Mouse (Mus musculus) T-helper 17 cell (primary cell): ENCODE results near the gene Gm28308.

ENCODE experiments used
- in situ Hi-C, 2 experiments: fragments of 300-600 bp; cut with MboI, MseI; formaldehyde crosslinking; loops; 1 replicate in 1 of 2; 2 replicates in 1 of 2; pipeline ENCODE4 v1.15.1; 2025; ENCODE audit warnings: high pct_unique_total_duplicates in 2 of 2

Gene Gm28308

DNA sequence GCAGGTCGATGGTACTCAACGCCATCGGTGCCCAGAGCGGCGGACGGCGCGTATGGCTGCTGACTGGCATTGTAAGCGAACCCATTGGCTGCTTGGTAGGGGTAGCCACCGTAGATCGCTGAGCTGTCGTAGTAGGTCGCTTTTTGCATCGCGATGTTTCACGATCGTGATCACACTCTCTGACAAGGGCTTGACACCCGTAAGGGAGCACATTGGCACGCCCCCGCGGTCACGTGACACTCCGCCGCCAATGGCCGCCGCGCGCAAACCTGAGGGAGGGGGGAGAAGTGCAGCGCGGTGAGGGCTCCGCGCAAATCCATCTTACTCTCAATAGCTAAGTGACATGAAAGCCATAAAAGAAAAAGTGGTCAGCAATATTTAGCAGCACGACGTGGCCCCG lies 40.6 kb downstream of the Gm28308 start:
- in situ Hi-C loops: loop anchor here in 1 of 2 experiments (10.0 kb wide), 1 partner anchor 1132 kb away; no protein-coding TSS in a partner anchor

DNA sequence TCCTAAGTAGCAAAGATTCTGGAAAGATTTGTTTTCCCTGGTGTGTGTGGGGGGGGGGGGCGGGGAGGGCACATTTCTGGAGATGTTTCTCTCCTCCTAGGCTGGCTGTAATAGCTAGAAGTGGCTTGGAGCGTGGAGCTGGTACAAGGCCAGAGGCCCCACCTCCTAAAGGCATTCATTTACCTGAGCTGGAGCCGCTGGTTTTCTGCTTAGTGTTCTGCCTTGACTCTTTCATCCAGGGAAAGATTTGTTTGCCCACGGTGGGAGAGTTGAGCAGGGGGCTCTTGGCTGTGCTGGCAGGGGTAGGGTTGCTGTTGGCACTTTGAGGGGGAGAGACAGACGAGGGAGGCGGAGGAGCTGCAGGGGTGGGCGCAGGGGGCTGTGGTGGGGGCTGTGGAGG lies 41.2 kb downstream of the Gm28308 start:
- in situ Hi-C loops: loop anchor here in 1 of 2 experiments (10.0 kb wide), 1 partner anchor 1133 kb away; no protein-coding TSS in a partner anchor

DNA sequence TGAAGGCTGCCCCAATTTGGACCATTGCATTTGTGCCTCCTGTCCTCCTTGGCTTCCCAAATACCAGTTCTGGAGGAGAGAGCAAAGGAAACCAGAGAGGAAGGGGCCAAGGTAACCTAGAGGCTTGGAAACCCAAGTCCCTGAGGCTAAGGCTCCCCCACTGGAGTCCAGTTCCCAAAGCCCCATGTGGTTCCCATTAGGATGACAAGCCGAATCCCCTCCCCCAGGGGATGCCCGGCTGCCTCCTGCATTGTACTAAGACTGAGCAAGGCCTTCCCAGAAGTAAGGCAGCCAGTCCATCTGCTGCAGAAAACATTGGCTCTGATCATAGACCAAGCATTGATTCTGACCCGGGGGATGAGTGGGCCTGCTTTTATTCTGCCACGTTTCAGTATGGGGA lies 41.8 kb downstream of the Gm28308 start:
- in situ Hi-C loops: loop anchor here in 1 of 2 experiments (10.0 kb wide), 1 partner anchor 1133 kb away; no protein-coding TSS in a partner anchor

DNA sequence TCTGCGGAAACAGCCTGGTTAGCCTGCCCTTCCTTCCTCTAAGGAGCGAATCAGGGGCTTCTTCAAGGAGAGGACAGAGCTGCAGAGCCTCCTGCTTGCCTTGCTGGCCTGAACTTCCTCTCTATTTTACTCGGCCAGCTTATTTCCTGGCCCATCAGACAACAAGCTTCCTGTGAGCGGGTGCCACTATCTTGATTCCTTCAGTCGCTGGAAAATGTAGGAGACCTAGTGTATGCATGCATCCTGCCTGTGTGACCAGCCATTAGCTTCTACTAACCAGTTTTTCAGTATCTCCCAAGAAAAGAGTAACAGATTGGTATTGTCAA lies 42.3 kb downstream of the Gm28308 start:
- in situ Hi-C loops: loop anchor here in 1 of 2 experiments (10.0 kb wide), 1 partner anchor 1134 kb away; no protein-coding TSS in a partner anchor

DNA sequence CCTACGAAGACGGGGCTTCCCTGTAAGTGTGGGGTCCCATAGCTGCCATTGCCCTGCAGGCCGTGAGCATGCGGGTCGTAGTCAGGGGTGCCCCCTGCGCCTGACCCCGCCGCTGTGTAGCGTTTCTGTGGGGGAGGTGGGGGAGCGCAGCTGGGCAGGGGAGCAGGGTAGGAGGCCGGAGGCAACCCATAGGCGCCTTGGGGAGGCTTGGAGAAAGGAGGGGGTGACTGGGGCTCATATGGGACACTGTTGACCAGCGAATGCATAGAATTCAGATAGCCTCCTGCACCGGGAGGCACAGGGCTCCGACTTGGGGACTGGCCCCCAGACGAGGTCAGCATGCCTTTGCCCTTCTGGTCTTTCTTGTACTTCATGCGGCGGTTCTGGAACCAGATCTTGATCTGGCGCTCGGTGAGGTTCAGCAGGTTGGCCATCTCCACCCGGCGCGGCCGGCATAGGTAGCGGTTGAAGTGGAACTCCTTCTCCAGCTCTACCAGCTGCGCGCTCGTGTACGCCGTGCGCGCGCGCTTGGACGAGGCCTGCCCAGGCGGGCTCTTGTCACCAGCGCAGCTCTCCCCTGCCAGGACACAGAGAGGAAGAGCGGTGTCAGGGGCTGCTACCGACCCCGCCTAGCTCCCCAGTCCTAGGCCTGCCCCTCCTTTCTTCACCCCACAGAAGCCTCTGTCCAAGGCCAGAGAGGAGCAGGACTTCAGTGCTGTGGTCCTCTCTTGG lies 42.8 kb downstream of the Gm28308 start:
- in situ Hi-C loops: loop anchor here in 1 of 2 experiments (10.0 kb wide), 1 partner anchor 1134 kb away; no protein-coding TSS in a partner anchor

DNA sequence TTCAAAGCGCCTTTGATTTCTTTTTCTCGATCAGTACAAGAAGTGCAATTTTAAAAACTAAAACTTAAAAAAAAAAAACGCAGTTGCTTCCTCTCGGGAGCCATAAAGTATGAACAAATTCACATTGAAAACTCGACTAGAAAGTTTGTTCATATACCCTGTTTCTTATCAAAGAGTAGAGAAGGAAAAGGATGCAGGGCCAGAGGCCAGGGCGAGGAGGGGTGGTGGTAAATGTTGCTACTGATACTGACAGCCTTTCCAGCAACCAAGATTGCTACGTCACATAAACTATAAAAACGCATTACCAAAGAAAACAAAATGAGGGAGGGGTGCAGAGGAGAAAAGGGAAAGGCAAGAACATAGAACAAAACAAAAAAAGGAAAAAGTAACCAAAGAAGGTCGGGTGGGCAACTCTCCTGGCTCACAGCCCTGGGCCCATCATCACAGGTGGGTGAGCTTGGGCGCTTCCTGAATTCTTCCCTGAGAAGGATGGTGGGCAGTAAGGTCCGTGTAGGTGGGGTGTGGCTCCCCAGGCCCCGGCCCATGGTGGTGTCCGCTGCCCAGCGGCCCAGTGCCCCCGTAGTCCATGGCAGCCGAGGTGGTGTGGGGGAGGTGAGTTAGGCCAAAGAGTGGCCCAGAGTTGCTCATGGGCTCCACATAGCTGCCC lies 43.5 kb downstream of the Gm28308 start:
- in situ Hi-C loops: loop anchor here in 1 of 2 experiments (10.0 kb wide), 1 partner anchor 1135 kb away; no protein-coding TSS in a partner anchor

DNA sequence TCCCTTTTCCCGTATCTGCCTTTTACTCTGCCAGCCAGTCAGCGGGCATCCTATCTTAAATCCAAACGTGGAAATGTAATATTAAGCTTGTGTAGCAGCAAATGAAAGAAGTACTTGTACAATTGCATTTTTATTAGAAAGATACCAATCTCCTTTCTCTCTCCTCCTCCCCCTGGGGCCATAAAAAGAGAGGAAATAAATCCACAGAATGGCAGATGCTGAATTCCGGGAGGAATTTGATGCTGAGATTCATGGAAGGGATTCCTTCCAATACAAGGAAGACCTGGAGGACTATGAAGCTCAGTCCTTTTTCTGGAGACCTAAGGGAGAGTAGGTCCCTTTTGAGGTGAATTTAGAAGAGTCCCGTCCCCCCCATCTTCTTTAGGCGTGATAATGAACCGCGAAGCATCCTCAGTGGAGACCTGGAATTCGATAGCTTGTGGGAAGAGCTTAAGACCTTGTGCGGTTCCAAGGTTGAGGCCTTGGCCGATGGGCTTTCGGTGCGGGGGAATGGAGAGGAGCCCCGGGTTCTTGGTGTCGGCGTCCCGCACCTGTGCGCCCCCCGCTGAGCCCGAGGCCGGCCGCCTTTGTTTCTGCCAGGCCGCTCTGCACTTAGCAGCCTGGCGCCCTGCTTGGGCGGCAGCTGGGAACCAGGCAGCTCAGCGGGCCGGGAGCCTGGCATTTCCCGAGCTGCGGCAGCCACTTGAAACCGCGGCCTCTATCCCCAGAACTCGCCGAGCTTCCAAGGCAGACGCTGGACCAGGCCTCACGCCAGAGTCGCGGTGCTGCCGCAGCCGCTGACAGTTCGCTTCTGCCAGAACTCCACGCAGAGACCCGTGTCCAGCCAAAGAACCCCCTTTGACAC lies 44.7 kb downstream of the Gm28308 start:
- in situ Hi-C loops: no loop called here

DNA sequence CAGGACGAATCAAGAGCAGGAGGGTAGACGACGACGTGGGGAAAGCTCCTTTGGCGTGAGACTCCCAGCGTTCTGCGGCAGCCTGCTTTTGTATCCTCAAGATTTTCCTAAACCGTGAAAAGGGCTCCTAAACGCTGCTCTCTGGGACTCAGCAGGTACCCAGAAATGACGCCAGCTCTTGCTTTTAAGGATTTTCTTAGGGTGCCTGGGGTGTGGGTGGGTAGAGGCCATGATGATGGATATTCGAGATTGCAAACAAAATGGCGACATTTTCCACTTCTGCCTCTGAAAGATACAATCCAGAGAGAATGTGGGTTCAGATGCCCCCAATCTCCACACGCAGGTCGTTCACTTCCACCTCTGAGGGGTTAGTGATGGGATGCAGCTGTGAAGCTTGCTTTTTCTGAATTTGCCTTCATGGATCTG lies 45.4 kb downstream of the Gm28308 start:
- in situ Hi-C loops: no loop called here

DNA sequence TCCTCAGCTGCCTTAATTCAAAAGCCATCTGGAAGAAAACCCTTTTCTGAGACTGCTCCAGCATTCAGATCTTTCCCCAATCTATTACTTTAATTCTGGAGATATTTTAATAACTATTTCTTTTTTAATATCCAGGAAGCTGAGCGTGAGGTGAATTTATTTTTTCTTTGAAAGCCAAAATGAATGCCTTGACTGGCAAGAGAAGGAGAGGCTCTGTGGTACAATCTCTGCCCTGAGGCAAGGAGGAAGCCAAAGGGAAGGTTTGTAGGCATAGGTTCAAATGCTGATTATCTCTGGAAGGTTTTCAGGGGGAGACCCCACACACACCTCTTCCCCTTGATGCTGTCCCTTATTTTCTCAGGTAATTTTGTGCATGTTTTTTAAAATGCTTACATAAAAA lies 46.0 kb downstream of the Gm28308 start:
- in situ Hi-C loops: no loop called here

DNA sequence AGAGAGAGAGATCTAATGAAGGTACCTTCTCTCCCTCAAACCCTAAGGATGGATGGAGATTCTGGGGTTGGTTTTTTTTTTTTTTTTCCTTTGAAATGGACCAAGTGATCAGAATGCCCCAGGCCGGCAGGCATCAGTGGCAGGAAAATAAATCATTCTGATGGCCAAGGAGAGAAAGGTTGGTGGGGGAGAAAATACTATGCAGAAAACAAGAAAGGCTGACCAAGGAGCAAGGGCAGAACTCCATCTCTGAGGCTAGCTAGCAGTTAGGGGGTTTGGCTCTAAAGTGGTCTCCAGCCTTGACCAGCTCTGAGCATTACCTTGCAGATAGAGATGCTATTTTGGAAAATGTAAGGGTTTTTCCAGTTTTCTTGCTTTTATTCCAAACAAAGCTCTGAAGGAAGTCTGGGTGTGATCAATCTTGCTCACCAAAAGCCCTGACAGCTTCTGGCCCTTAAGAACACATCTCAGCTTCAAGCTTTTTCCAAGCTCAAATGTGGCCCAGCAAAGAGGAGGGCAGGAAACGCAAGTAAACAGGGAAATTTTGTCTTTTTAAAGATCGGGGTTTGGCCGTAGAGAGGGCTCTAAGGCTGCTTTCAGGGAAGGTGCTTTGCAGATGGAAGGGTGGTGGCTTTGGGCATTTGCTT lies 46.6 kb downstream of the Gm28308 start:
- in situ Hi-C loops: no loop called here

DNA sequence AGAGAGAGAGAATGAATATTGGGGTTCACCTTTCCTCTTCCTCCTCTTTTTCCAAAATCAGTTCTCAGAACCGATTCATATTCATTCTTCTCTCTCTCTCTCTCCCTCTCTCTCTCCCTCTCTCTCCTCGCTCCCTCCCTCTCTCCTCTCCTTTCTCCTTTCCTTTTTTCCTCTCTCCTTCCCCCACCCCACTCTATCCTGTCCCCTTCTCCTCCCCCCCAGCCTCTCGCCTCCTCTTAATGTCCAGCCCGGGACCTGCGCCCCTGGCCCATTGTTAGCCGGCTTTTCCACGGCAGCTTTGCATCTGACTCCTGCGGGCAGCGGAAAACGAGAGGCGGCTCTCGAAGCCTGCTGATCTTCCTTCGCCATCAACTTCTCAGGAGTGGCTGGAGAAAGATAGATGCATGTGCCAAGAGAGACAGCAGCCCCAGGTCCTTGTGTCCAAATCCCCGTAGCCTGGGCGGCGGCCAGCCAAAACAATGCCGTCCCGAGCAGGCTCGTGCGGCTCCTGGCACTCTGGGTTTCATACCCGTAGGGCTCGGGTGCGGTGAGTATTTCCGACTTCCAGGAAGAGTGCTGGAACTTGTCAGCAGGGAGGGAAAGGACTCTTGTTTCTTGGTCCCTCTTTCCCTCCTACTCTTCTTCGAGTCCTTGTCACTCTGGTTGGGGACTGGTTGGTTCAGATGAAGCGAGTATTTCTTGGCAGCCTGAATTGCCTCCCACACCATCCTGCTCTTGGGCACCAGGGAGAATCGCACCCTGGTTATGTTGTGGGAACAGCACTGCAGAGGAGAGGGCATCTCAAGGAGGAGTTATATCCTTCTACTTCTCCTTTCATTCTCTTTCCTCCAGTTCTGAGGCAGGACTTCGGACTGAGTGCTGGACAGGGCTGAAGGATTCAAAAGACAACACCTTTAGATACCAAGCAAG lies 47.4 kb downstream of the Gm28308 start:
- in situ Hi-C loops: no loop called here

DNA sequence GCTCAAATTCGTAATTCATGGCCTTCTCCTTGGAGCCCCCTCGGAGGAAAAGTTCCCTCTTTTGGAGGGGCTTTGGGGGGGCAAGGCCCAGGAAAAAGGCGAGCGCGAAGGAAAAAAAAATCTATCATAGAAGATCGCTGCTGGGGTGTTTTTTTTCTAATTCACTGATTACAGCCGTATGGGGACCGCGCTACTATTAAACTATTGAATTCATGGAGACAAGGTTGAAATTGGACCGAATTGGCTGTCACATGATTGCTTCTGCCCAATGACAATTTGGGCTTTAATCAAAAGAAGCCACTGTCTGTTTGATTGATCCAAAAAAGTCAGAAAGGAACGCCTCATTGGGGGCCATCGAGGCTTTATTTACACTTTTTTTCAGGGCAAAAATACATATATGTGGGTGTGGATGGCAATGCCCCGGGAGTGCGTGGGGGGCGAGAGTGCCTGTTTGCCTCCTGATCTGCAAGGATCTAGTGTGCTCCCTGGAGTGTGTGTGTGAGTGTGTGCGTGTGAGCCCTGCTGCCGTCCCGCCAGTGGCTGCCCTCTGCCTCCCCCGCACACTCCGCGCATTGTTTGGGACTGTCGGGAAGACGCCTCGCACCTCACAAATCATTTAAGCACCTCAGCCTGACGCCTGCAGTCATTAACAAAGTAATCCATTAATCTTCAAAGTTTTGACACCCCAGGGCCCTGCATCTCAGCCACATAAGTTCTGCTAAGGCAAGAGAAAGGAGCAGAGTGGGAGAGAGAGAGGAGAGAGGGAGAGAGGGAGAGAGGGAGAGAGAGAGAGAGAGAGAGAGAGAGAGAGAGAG lies 48.3 kb downstream of the Gm28308 start, which contains the start of gene Hoxa2:
Gene Hoxa2 (minus strand): TSS at position 206 of the 815 bp plus-strand sequence.
- in situ Hi-C loops: no loop called here

DNA sequence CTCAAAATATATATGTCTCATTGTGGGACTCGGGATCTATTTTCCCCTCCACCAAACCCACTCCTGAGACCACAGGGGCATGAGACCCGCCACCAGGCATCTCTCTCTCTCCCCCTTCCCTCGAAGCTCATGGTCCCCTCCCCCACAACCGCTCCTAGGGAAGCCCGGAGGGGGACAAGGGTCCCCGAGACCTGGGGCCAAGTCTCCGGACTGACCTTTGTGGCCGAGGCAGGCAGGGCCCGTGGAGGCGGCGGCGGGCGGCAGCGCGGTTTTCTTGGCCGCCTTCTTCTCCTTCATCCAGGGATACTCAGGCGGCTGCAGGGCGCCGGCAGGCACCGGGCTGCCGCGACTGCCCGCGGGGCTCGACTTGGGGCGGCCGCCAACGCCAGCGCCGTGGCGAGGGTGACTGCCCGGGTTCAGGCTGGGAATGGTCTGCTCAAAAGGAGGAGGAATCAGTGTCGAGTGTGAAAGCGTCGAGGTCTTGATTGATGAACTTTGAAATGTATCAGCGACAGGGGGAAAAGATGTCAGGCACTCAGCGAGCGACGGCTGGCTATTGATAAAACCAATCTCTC lies 49.0 kb downstream of the Gm28308 start:
- in situ Hi-C loops: no loop called here

DNA sequence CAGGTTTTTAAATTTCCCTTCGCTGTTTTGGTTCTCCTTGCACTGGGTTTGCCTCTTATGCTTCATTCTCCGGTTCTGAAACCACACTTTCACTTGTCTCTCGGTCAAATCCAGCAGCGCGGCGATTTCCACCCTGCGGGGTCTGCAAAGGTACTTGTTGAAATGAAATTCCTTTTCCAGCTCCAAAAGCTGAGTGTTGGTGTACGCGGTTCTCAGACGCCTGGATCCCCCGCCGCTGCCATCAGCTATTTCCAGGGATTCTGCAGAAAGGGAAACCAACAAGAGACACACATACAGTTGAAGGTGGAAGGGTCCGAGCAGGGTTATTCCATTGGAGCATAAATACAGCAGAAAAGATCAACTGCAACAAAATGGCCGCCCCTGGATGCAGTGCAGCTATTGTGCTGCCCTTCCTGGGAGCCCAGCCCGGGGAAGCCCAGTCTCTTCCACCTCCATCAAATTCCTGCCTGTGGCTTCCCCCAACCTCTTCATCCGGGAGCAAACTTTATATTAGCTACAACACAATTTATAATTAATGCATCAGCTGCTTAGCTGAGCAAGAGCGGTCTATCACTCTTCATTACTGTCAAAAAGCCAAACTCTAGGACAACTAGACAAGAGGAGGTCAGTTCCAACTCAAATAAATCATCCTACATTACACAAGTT lies 49.6 kb downstream of the Gm28308 start:
- in situ Hi-C loops: no loop called here

DNA sequence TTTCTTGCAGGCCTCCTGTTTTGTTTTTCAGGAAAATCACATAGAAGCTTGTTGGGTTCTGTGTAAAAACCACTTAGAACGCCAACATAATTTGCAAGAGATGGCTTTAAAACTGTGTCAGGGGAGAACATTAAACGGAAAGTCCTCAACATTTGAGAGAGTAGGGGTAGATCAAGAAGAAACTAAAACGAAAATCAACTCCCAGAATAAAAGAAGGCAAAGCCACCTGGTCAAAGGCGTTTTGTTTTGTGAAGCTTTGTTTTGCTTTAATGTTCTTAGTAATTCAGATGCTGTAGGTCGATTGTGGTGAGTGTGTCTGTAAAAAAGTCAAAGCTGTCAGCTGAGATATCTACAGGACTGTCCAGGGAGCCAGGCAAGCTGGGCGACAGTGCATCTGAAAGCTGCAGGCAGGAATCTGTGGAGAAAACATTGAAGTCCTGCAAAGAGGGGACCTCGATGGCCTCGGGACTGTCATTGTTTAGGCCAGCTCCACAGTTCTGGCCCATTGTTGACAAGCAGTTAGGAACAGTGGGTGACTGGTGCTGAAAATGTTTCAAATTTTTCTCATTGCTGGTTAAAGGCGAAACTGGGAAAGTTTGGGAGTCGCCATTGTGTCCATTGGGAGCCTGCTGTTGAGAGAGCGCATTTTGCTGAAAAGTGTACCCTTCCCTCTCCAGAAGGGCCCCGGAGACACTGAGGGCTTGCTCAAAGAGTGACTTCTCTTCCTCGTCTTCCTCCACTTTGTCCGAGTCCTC lies 50.4 kb downstream of the Gm28308 start:
- in situ Hi-C loops: no loop called here

DNA sequence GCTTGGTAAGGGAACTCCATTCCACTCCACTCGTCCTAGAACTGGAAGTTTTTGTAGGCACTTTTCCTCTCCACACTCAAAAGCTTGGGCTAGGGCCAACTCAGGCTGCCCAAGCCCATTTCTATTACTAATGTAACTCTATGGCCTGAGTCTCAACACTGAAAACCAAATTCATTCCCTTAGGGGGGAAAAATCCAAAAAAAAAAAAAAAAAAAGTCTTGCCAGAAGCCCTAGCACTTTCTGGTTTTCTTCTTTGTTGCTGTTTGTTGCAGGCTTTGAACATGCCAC lies 51.1 kb downstream of the Gm28308 start:
- in situ Hi-C loops: no loop called here

DNA sequence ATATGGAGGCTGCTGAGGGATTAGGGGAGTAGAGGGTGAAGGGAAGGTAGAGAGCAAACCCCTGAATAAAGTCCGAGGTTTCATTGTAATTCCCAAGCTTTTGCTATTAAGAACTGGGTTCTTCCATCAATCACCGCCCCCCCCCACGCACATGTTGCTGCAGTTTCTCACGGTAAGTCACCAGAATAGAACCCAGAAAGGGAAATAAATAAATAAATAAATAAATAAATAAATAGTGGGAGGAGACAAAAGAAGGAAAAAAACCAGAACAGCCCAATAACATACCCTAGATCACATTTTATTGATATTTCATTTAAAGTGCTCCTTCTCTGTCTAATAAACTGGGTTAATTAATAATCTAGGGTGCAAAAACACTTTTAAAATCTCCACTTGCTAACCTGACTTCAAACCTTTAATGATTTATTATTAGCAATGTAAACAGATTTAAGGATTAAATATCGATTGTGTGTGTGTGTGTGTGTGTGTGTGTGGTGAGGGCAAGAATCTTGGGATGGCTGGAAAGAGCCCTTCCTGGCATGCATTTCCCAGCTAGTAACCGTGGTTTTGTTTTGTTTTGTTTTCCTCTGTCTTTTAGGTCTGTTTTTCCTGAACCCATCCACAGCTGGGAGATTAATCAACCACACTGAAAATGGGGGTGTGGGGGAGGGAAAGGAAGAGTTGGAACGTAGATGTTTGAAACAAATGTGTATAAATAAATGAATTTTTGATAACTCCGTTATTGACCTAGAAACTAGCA lies 51.6 kb downstream of the Gm28308 start:
- in situ Hi-C loops: no loop called here
